Mouse (Mus musculus) mesoderm, embryonic 11.5 days (tissue): Measurements from ENCODE around the gene Pde6g.

Source experiments
- DNase-seq: peaks from one replicate; pipeline ENCODE4 v3.0.0-alpha.2; 2012; ENCODE audit warnings: low read depth, low spot score

Gene Pde6g

GRCm38 (mm10) chr11:120467051-120467735, 13.9 kb upstream of the Pde6g start, which contains the start of gene Arl16:
Arl16 (minus strand) TSS chr11:120467607.
- DNase-seq = peak; percentile 99

- no peak for DNase-seq
These were observed 12.2 kb upstream of the Pde6g start for GRCm38 (mm10) chr11:120465521-120465920.

GRCm38 (mm10) chr11:120464365-120464764, 11.1 kb upstream of the Pde6g start:
- no peak for DNase-seq

- DNase-seq = no peak
These were observed 10.2 kb upstream of the Pde6g start for GRCm38 (mm10) chr11:120463536-120463935.

- peak; percentile 13 for DNase-seq
These were observed 5.7 kb upstream of the Pde6g start for GRCm38 (mm10) chr11:120458847-120459597.

GRCm38 (mm10) chr11:120457772-120458751, 4.8 kb upstream of the Pde6g start, which contains the start of the genes Oxld1 and Ccdc137:
Oxld1 (minus strand) TSS chr11:120458068.
Ccdc137 (plus strand) TSS chr11:120458115.
- peak; percentile 85 for DNase-seq

- DNase-seq = no peak
These were observed 4.1 kb upstream of the Pde6g start for GRCm38 (mm10) chr11:120457370-120457769.

GRCm38 (mm10) chr11:120455413-120455812, 2.1 kb upstream of the Pde6g start:
- DNase-seq = no peak

GRCm38 (mm10) chr11:120454965-120455364, 1.7 kb upstream of the Pde6g start:
- no peak for DNase-seq

- DNase-seq = no peak
These were observed 1.1 kb downstream of the Pde6g start for GRCm38 (mm10) chr11:120452246-120452645.

- no peak for DNase-seq
These were observed 6.1 kb downstream of the Pde6g start for GRCm38 (mm10) chr11:120447179-120447578.

- no peak for DNase-seq
These were observed 7.8 kb downstream of the Pde6g start for GRCm38 (mm10) chr11:120445475-120445874.

GRCm38 (mm10) chr11:120444106-120444505, 9.2 kb downstream of the Pde6g start:
- DNase-seq = no peak

- no peak for DNase-seq
These were observed 10.5 kb downstream of the Pde6g start for GRCm38 (mm10) chr11:120442765-120443280.

GRCm38 (mm10) chr11:120442344-120442743, 11.0 kb downstream of the Pde6g start, which contains the start of gene Tspan10:
Tspan10 (plus strand) TSS chr11:120442644.
- no peak for DNase-seq

- DNase-seq = no peak
These were observed 15.4 kb downstream of the Pde6g start for GRCm38 (mm10) chr11:120437857-120438385.

GRCm38 (mm10) chr11:120437152-120437856, 16.0 kb downstream of the Pde6g start, which contains the start of gene Nploc4:
Nploc4 (minus strand) TSS chr11:120437708.
- DNase-seq = peak; percentile 94

GRCm38 (mm10) chr11:120426727-120427126, 26.6 kb downstream of the Pde6g start:
- no peak for DNase-seq

- peak; percentile 86 for DNase-seq
These were observed 29.6 kb downstream of the Pde6g start for GRCm38 (mm10) chr11:120423569-120424295.
